ENCODE assay signal across 9 mouse cellular contexts in genomic region chr12:110537751-110538150, GRCm38 (mm10).
DNase-seq lines count a peak whose midpoint lies in the region; ATAC-seq lines count a peak whose summit lies in the region.
"Had no signal": no experiment of that assay in that cellular context is flagged by ENCODE, and none has a peak within 500 bp of the region (broad histone marks: within the 10 kb centered on the region; RNA-seq: fewer than 3 reads in every experiment).

No protein-coding gene starts in this region.

- DNase-seq in adrenal gland, adult (ENCODE audit: inconsistent age in 2 of 2, low spot score in 1 of 2): peak; percentile 63 to 87
- no peak for DNase-seq in adrenal gland, postnatal 4 days (ENCODE audit: low spot score in 2 of 2)
- DNase-seq in layer of hippocampus, postnatal 10 days (ENCODE audit: low spot score in 2 of 2): peak; percentile 37 to 55
- no peak for DNase-seq in layer of hippocampus, adult 11-12 months (ENCODE audit: low spot score)
- DNase-seq in cerebellum, postnatal 10 days: peak; percentile 64 to 73
- DNase-seq in kidney, postnatal 14 days: peak; percentile 31
- no peak for DNase-seq in right cerebral cortex, postnatal 25 days

- ATAC-seq in midbrain, embryonic 15.5 days (replicated peaks): no peak

- H3K36me3 ChIP-seq in midbrain, embryonic 15.5 days (replicated peaks): no peaks in the 10 kb centered on the region
- H3K36me3 ChIP-seq: embryonic facial prominence, embryonic 15.5 days had no signal

- no peak overlapping the region for H3K4me2 ChIP-seq in midbrain, embryonic 15.5 days
- H3K4me2 ChIP-seq: embryonic facial prominence, embryonic 15.5 days had no signal

- H3K9me3 ChIP-seq in midbrain, embryonic 15.5 days: no peaks in the 10 kb centered on the region
- H3K9me3 ChIP-seq: embryonic facial prominence, embryonic 15.5 days had no signal

- no peak overlapping the region for H3K9ac ChIP-seq in midbrain, embryonic 15.5 days
- H3K9ac ChIP-seq: embryonic facial prominence, embryonic 15.5 days had no signal

- H3K27me3 ChIP-seq in midbrain, embryonic 15.5 days (replicated peaks): no peaks in the 10 kb centered on the region
- H3K27me3 ChIP-seq: embryonic facial prominence, embryonic 15.5 days had no signal

- 89% methylated on average over 8 of the region's 8 CpGs for WGBS in midbrain, embryonic 15.5 days

- H3K4me1 ChIP-seq in midbrain, embryonic 15.5 days: no peaks in the 10 kb centered on the region

- H3K27ac ChIP-seq in midbrain, embryonic 15.5 days: no peak overlapping the region
- H3K27ac ChIP-seq: embryonic facial prominence, embryonic 15.5 days had no signal

- H3K4me3 ChIP-seq in midbrain, embryonic 15.5 days: no peak overlapping the region
- H3K4me3 ChIP-seq: embryonic facial prominence, embryonic 15.5 days had no signal

Comparison
In these comparisons a context has a peak if more than half of its experiments do, and no peak if none do; other contexts are left out.
1. DNase-seq: peak in adrenal gland, adult (2 of 2), layer of hippocampus, postnatal 10 days (2 of 2), cerebellum, postnatal 10 days (2 of 2) and kidney, postnatal 14 days (single experiment); none in adrenal gland, postnatal 4 days (0 of 2), layer of hippocampus, adult 11-12 months (single experiment) and right cerebral cortex, postnatal 25 days (single experiment).